In genomic region chr11:97748496-97748895, GRCm38 (mm10) we compare ENCODE assay signal across 24 mouse cellular contexts. TPM values are rescaled to one million over a fixed set of nuclear protein-coding genes. Genes with fewer than 3 reads are reported as not detected.
"Had no signal": no experiment of that assay in that cellular context is flagged by ENCODE, and none has a peak within 500 bp of the region (broad histone marks: within the 10 kb centered on the region; RNA-seq: fewer than 3 reads in every experiment).

No protein-coding gene starts in this region.

- H3K4me2 ChIP-seq: limb, embryonic 13.5 days; liver, embryonic 12.5 days; liver, embryonic 15.5 days; midbrain, embryonic 12.5 days; midbrain, embryonic 15.5 days; neural tube, embryonic 13.5 days had no signal

- H3K27me3 ChIP-seq: limb, embryonic 13.5 days; liver, embryonic 12.5 days; liver, embryonic 15.5 days; midbrain, embryonic 12.5 days; midbrain, embryonic 15.5 days; neural tube, embryonic 13.5 days had no signal

- H3K4me3 ChIP-seq: layer of hippocampus, adult 2 months; limb, embryonic 10.5 days; limb, embryonic 13.5 days; liver, embryonic 12.5 days; liver, embryonic 15.5 days; midbrain, embryonic 12.5 days; midbrain, embryonic 15.5 days; myocyte; neural tube, embryonic 13.5 days had no signal

- H3K9me3 ChIP-seq: liver, embryonic 15.5 days; midbrain, embryonic 12.5 days; midbrain, embryonic 15.5 days; neural tube, embryonic 13.5 days had no signal

- H3K27ac ChIP-seq: kidney, postnatal 0 days; limb, embryonic 10.5 days; limb, embryonic 13.5 days; liver, embryonic 12.5 days; liver, embryonic 15.5 days; midbrain, embryonic 12.5 days; midbrain, embryonic 15.5 days; neural tube, embryonic 13.5 days had no signal

- ATAC-seq: liver, embryonic 12.5 days; midbrain, embryonic 15.5 days had no signal

- DNase-seq: kidney, postnatal 25 days; layer of hippocampus, adult 9-11 months; liver; lung, postnatal 14 days; retina, postnatal 1 day; right cerebral cortex, postnatal 25 days; spleen, adult 18-20 months; thymus, adult 18-20 months; thymus, postnatal 36 days had no signal

- H3K9ac ChIP-seq: limb, embryonic 13.5 days; liver, embryonic 12.5 days; liver, embryonic 15.5 days; midbrain, embryonic 12.5 days; midbrain, embryonic 15.5 days; neural tube, embryonic 13.5 days had no signal

RNA-seq across cellular contexts. Expression of gene 1700001P01Rik, which starts 27.2 kb away (rescaled TPM):
- total RNA-seq: megakaryocyte-erythroid progenitor cell, adult 5-6 weeks; monocyte, adult 5-6 weeks had no signal
- polyA plus RNA-seq: kidney, embryonic 14.5 days; kidney, postnatal 0 days; large intestine, adult 2 months; liver, embryonic 12.5 days; liver, embryonic 15.5 days; stomach, embryonic 16.5 days had no signal
